Mouse (Mus musculus): ENCODE data around the gene Eva1a. TPM values are rescaled to one million over a fixed set of nuclear protein-coding genes. Genes with fewer than 3 reads are reported as not detected.

Eva1a gene
- polyA plus RNA-seq (2015; fragmentation: Nextera tagmentation; extraction: Ambion mirVana), result 5.2 and 8.1 TPM in 2 replicates

GRCm38 (mm10) chr6:82040834-82041487, at the start of gene Eva1a:
Eva1a (plus strand) TSS chr6:82041043.
- peak within 1 kb of the TSS; percentile 43 for H3K27ac ChIP-seq
- no peaks in the 10 kb centered on the region for H3K9me3 ChIP-seq (replicated peaks)
- H3K4me3 ChIP-seq, result peak within 1 kb of the TSS; percentile 66
- 0 out of 2 replicates have a peak, but pooled peaks have one; percentile 5 for ATAC-seq (replicated peaks; ENCODE audit: insufficient number of reproducible peaks, insufficient read depth, low FRiP score, low read depth)
- H3K36me3 ChIP-seq, result no peaks in the 10 kb centered on the region
- WGBS, result 11% methylated on average over 11 of the region's 11 CpGs
- H3K4me2 ChIP-seq, result peak within 1 kb of the TSS; percentile 99
- H3K9ac ChIP-seq, result peak within 1 kb of the TSS; percentile 62
- peaks cover 10% of the 10 kb centered on the region for H3K4me1 ChIP-seq (replicated peaks)
- peaks cover 16% of the 10 kb centered on the region; the same call in 1 of the 2 replicates for H3K27me3 ChIP-seq

- Histone ChIP-seq H3K36me3 (no peaks in the 10 kb centered on the region), H3K27ac (no peak overlapping the region), H3K9ac (no peak overlapping the region), H3K4me2 (no peak overlapping the region), H3K9me3 (replicated peaks) (no peaks in the 10 kb centered on the region), H3K4me1 (replicated peaks) (no peaks in the 10 kb centered on the region), H3K4me3 (no peak overlapping the region), H3K27me3 (no peaks in the 10 kb centered on the region)
- WGBS, result 68% methylated on average over 1 of the region's 1 CpGs
- no peak for ATAC-seq (replicated peaks; ENCODE audit: insufficient number of reproducible peaks, insufficient read depth, low FRiP score, low read depth)
These were observed 28.5 kb upstream of the Eva1a start for GRCm38 (mm10) chr6:82012392-82012791.

GRCm38 (mm10) chr6:82021074-82021473, 19.8 kb upstream of the Eva1a start:
- ATAC-seq (replicated peaks; ENCODE audit: insufficient number of reproducible peaks, insufficient read depth, low FRiP score, low read depth), result no peak
- H3K36me3 ChIP-seq, result no peaks in the 10 kb centered on the region
- H3K4me3 ChIP-seq, result no peak overlapping the region
- no peaks in the 10 kb centered on the region for H3K9me3 ChIP-seq (replicated peaks)
- H3K4me2 ChIP-seq, result no peak overlapping the region
- no peak overlapping the region for H3K9ac ChIP-seq
- WGBS, result 84% methylated on average over 5 of the region's 5 CpGs
- H3K27me3 ChIP-seq, result no peaks in the 10 kb centered on the region
- H3K4me1 ChIP-seq (replicated peaks), result no peaks in the 10 kb centered on the region
- H3K27ac ChIP-seq, result no peak overlapping the region

GRCm38 (mm10) chr6:82021494-82021893, 19.3 kb upstream of the Eva1a start:
- H3K4me2 ChIP-seq, result no peak overlapping the region
- WGBS, result 80% methylated on average over 5 of the region's 5 CpGs
- no peaks in the 10 kb centered on the region for H3K4me1 ChIP-seq (replicated peaks)
- H3K4me3 ChIP-seq, result no peak overlapping the region
- no peaks in the 10 kb centered on the region for H3K36me3 ChIP-seq
- no peaks in the 10 kb centered on the region for H3K9me3 ChIP-seq (replicated peaks)
- no peak for ATAC-seq (replicated peaks; ENCODE audit: insufficient number of reproducible peaks, insufficient read depth, low FRiP score, low read depth)
- H3K9ac ChIP-seq, result no peak overlapping the region
- no peak overlapping the region for H3K27ac ChIP-seq
- H3K27me3 ChIP-seq, result no peaks in the 10 kb centered on the region

- 64% methylated on average over 19 of the region's 19 CpGs for WGBS
- no peak for ATAC-seq (replicated peaks; ENCODE audit: insufficient number of reproducible peaks, insufficient read depth, low FRiP score, low read depth)
- H3K27ac ChIP-seq, result 0 out of 2 replicates have a peak overlapping the region, but pooled peaks have one; percentile 26
These were observed 11.0 kb upstream of the Eva1a start for GRCm38 (mm10) chr6:82029611-82030510.

GRCm38 (mm10) chr6:82030511-82030884, 10.3 kb upstream of the Eva1a start:
- Histone ChIP-seq H3K9ac (no peak overlapping the region), H3K4me3 (no peak overlapping the region), H3K4me1 (replicated peaks) (0 out of 2 replicates have a peak, but pooled peaks cover 3% of the 10 kb centered on the region), H3K4me2 (no peak overlapping the region), H3K36me3 (no peaks in the 10 kb centered on the region), H3K27ac (no peak overlapping the region), H3K9me3 (replicated peaks) (no peaks in the 10 kb centered on the region), H3K27me3 (no peaks in the 10 kb centered on the region)
- ATAC-seq (replicated peaks; ENCODE audit: insufficient number of reproducible peaks, insufficient read depth, low FRiP score, low read depth), result no peak
- 76% methylated on average over 8 of the region's 8 CpGs for WGBS

More at GRCm38 (mm10) chr6:82029611-82030510, 11.0 kb upstream of the Eva1a start:
- no peaks in the 10 kb centered on the region for H3K9me3 ChIP-seq (replicated peaks)
- H3K9ac ChIP-seq, result no peak overlapping the region
- H3K27me3 ChIP-seq, result no peaks in the 10 kb centered on the region
- no peaks in the 10 kb centered on the region for H3K36me3 ChIP-seq
- no peak overlapping the region for H3K4me2 ChIP-seq
- 0 out of 2 replicates have a peak, but pooled peaks cover 3% of the 10 kb centered on the region for H3K4me1 ChIP-seq (replicated peaks)
- no peak overlapping the region for H3K4me3 ChIP-seq

GRCm38 (mm10) chr6:82037211-82037610, 3.6 kb upstream of the Eva1a start:
- WGBS, result 63% methylated on average over 7 of the region's 7 CpGs
- Histone ChIP-seq H3K36me3 (no peaks in the 10 kb centered on the region), H3K27me3 (0 out of 2 replicates have a peak, but pooled peaks cover 6% of the 10 kb centered on the region), H3K9ac (no peak overlapping the region), H3K4me3 (no peak overlapping the region), H3K4me1 (replicated peaks) (0 out of 2 replicates have a peak, but pooled peaks cover 3% of the 10 kb centered on the region), H3K9me3 (replicated peaks) (no peaks in the 10 kb centered on the region), H3K27ac (no peak overlapping the region), H3K4me2 (no peak overlapping the region)
- no peak for ATAC-seq (replicated peaks; ENCODE audit: insufficient number of reproducible peaks, insufficient read depth, low FRiP score, low read depth)

GRCm38 (mm10) chr6:82039193-82039592, 1.6 kb upstream of the Eva1a start:
- H3K4me1 ChIP-seq (replicated peaks), result peaks cover 3% of the 10 kb centered on the region; the same call in 1 of the 2 replicates
- ATAC-seq (replicated peaks; ENCODE audit: insufficient number of reproducible peaks, insufficient read depth, low FRiP score, low read depth), result no peak
- H3K4me3 ChIP-seq, result no peak overlapping the region
- no peaks in the 10 kb centered on the region for H3K9me3 ChIP-seq (replicated peaks)
- H3K4me2 ChIP-seq, result no peak overlapping the region
- 72% methylated on average over 6 of the region's 6 CpGs for WGBS
- no peak overlapping the region for H3K9ac ChIP-seq
- H3K36me3 ChIP-seq, result no peaks in the 10 kb centered on the region
- peaks cover 11% of the 10 kb centered on the region; the same call in 1 of the 2 replicates for H3K27me3 ChIP-seq
- H3K27ac ChIP-seq, result no peak overlapping the region

- Histone ChIP-seq H3K4me2 (no peak overlapping the region), H3K27me3 (peaks cover 16% of the 10 kb centered on the region; the same call in 1 of the 2 replicates), H3K9me3 (replicated peaks) (no peaks in the 10 kb centered on the region), H3K9ac (no peak overlapping the region), H3K36me3 (no peaks in the 10 kb centered on the region), H3K27ac (no peak overlapping the region), H3K4me3 (no peak overlapping the region), H3K4me1 (replicated peaks) (peaks cover 3% of the 10 kb centered on the region; the same call in 1 of the 2 replicates)
- ATAC-seq (replicated peaks; ENCODE audit: insufficient number of reproducible peaks, insufficient read depth, low FRiP score, low read depth), result no peak
- 39% methylated on average over 7 of the region's 7 CpGs for WGBS
These were observed 875 bp upstream of the Eva1a start for GRCm38 (mm10) chr6:82039968-82040367.

- under 1% methylated on average over 50 of the region's 50 CpGs for WGBS
- H3K36me3 ChIP-seq, result no peaks in the 10 kb centered on the region
- ATAC-seq (replicated peaks; ENCODE audit: insufficient number of reproducible peaks, insufficient read depth, low FRiP score, low read depth), result peak; percentile 67
- H3K4me2 ChIP-seq, result peak overlapping the region; percentile 99
- peak overlapping the region; percentile 66 for H3K4me3 ChIP-seq
- peak overlapping the region; percentile 43 for H3K27ac ChIP-seq
- H3K27me3 ChIP-seq, result peaks cover 16% of the 10 kb centered on the region; the same call in 1 of the 2 replicates
- H3K4me1 ChIP-seq (replicated peaks), result peaks cover 17% of the 10 kb centered on the region
- H3K9me3 ChIP-seq (replicated peaks), result no peaks in the 10 kb centered on the region
- H3K9ac ChIP-seq, result peak overlapping the region; percentile 62
These were observed 849 bp downstream of the Eva1a start for GRCm38 (mm10) chr6:82041488-82042295.
